Mouse (Mus musculus): ENCODE results near the gene Btbd18. TPM values are rescaled to one million over a fixed set of nuclear protein-coding genes. Genes with fewer than 3 reads are reported as not detected.

Gene Btbd18
- polyA plus RNA-seq, 1 experiment, result not detected

- no peak for DNase-seq
- TF ChIP-seq CTCF (IDR thresholded peaks at IDR 0.05; ENCODE audit: borderline replicate concordance, control insufficient read depth, extremely low read depth, insufficient read depth, low read length, poor library complexity) (no peak), POLR2A (IDR thresholded peaks at IDR 0.05; ENCODE audit: control insufficient read depth, extremely low read depth, insufficient read depth, low read length, poor library complexity) (no peak)
- no peaks in the 10 kb centered on the region for H3K36me3 ChIP-seq (ENCODE audit: control insufficient read depth, insufficient read depth, low read length)
- no peak overlapping the region for H3K27ac ChIP-seq (ENCODE audit: control insufficient read depth, insufficient read depth, low read length)
- WGBS, result 20% methylated on average over 3 of the region's 3 CpGs
- H3K4me3 ChIP-seq (ENCODE audit: control insufficient read depth, insufficient read depth, low read length), result no peak overlapping the region
- H3K27me3 ChIP-seq (ENCODE audit: control insufficient read depth, insufficient read depth, low read length), result no peaks in the 10 kb centered on the region
- no peaks in the 10 kb centered on the region for H3K4me1 ChIP-seq (replicated peaks; ENCODE audit: control insufficient read depth, insufficient read depth, low read length)
These were observed 35.3 kb upstream of the Btbd18 start for GRCm38 (mm10) chr2:84623428-84624119.

DNA sequence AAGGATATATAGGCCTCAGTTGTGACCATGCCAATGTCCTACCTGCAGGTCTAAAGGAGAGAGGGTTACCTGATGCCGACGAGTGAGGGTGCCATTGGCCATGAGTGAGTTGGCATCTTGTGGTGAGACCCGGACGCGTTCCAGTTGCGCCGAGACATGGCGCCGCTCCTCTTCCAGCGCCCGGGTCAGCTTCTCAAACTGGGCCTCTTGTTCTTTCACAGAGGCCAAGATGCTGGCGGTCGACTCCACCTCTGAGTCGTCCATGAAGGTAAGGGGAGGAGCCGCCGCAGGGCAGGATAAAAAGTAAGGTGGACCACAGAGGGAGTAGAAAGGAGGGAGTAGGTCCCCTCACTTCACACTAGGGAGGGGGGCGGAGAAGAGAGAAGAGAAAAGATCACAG lies 34.7 kb upstream of the Btbd18 start:
- Histone ChIP-seq H3K27ac (ENCODE audit: control insufficient read depth, insufficient read depth, low read length) (no peak overlapping the region), H3K36me3 (ENCODE audit: control insufficient read depth, insufficient read depth, low read length) (no peaks in the 10 kb centered on the region), H3K4me1 (replicated peaks; ENCODE audit: control insufficient read depth, insufficient read depth, low read length) (no peaks in the 10 kb centered on the region), H3K4me3 (ENCODE audit: control insufficient read depth, insufficient read depth, low read length) (no peak overlapping the region), H3K27me3 (ENCODE audit: control insufficient read depth, insufficient read depth, low read length) (no peaks in the 10 kb centered on the region)
- no peak for TF ChIP-seq CTCF (IDR thresholded peaks at IDR 0.05; ENCODE audit: borderline replicate concordance, control insufficient read depth, extremely low read depth, insufficient read depth, low read length, poor library complexity)
- TF ChIP-seq POLR2A (IDR thresholded peaks at IDR 0.05; ENCODE audit: control insufficient read depth, extremely low read depth, insufficient read depth, low read length, poor library complexity), result no peak
- WGBS, result 95% methylated on average over 17 of the region's 17 CpGs
- DNase-seq, result no peak

GRCm38 (mm10) chr2:84626366-84626975 lies 32.4 kb upstream of the Btbd18 start:
- no peak overlapping the region for H3K27ac ChIP-seq (ENCODE audit: control insufficient read depth, insufficient read depth, low read length)
- H3K4me3 ChIP-seq (ENCODE audit: control insufficient read depth, insufficient read depth, low read length), result no peak overlapping the region
- no peaks in the 10 kb centered on the region for H3K27me3 ChIP-seq (ENCODE audit: control insufficient read depth, insufficient read depth, low read length)
- 87% methylated on average over 7 of the region's 7 CpGs for WGBS
- H3K4me1 ChIP-seq (replicated peaks; ENCODE audit: control insufficient read depth, insufficient read depth, low read length), result no peaks in the 10 kb centered on the region
- no peak for DNase-seq
- H3K36me3 ChIP-seq (ENCODE audit: control insufficient read depth, insufficient read depth, low read length), result no peaks in the 10 kb centered on the region
- TF ChIP-seq POLR2A (IDR thresholded peaks at IDR 0.05; ENCODE audit: control insufficient read depth, extremely low read depth, insufficient read depth, low read length, poor library complexity), result no peak
- no peak for TF ChIP-seq CTCF (IDR thresholded peaks at IDR 0.05; ENCODE audit: borderline replicate concordance, control insufficient read depth, extremely low read depth, insufficient read depth, low read length, poor library complexity)

DNA sequence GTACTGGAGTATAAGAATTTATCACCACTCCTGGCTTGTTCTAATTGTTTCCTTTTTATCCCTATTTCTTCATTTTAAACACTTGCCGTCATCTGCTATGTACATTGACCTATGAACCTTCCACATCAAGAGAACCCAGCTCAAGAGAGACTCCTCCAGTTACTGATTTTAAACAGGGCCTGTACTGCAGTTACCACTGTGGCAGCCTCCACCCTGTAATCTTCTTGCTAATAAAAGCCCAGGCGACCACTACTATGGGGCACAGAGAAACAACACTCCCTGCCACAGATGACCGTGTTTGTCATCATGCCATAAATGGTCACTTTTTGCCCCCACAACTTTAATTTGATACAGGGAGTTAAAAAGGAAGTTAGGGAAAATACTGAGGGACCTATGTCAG lies 31.8 kb upstream of the Btbd18 start:
- Histone ChIP-seq H3K4me1 (replicated peaks; ENCODE audit: control insufficient read depth, insufficient read depth, low read length) (no peaks in the 10 kb centered on the region), H3K27me3 (ENCODE audit: control insufficient read depth, insufficient read depth, low read length) (no peaks in the 10 kb centered on the region), H3K4me3 (ENCODE audit: control insufficient read depth, insufficient read depth, low read length) (no peak overlapping the region), H3K27ac (ENCODE audit: control insufficient read depth, insufficient read depth, low read length) (no peak overlapping the region), H3K36me3 (ENCODE audit: control insufficient read depth, insufficient read depth, low read length) (no peaks in the 10 kb centered on the region)
- TF ChIP-seq CTCF (IDR thresholded peaks at IDR 0.05; ENCODE audit: borderline replicate concordance, control insufficient read depth, extremely low read depth, insufficient read depth, low read length, poor library complexity) (no peak), POLR2A (IDR thresholded peaks at IDR 0.05; ENCODE audit: control insufficient read depth, extremely low read depth, insufficient read depth, low read length, poor library complexity) (no peak)
- 92% methylated on average over 3 of the region's 3 CpGs for WGBS
- DNase-seq, result no peak

DNA sequence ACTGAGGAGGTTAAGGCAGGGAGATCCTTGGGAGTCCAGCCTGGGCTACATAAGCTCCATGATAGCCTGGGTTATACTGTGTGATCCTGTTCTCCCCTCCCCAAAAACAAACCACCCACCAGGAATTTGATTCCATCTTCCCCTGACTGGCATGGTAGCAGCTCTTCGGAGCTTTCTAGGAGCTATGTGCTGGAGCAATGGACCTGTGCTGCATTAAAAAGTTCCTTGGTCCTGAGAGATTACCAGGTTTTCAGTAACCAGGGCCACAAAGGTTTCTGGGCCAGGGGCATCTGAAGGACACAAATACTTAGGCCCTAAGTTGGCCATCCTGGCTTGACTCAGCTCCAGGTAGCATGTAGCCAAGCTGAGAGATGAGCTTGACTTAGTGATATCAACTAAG lies 26.9 kb upstream of the Btbd18 start:
- 96% methylated on average over 1 of the region's 1 CpGs for WGBS
- Histone ChIP-seq H3K36me3 (ENCODE audit: control insufficient read depth, insufficient read depth, low read length) (no peaks in the 10 kb centered on the region), H3K27me3 (ENCODE audit: control insufficient read depth, insufficient read depth, low read length) (no peaks in the 10 kb centered on the region), H3K4me3 (ENCODE audit: control insufficient read depth, insufficient read depth, low read length) (no peak overlapping the region), H3K27ac (ENCODE audit: control insufficient read depth, insufficient read depth, low read length) (no peak overlapping the region), H3K4me1 (replicated peaks; ENCODE audit: control insufficient read depth, insufficient read depth, low read length) (peaks cover 4% of the 10 kb centered on the region)
- TF ChIP-seq POLR2A (IDR thresholded peaks at IDR 0.05; ENCODE audit: control insufficient read depth, extremely low read depth, insufficient read depth, low read length, poor library complexity), result no peak
- TF ChIP-seq CTCF (IDR thresholded peaks at IDR 0.05; ENCODE audit: borderline replicate concordance, control insufficient read depth, extremely low read depth, insufficient read depth, low read length, poor library complexity), result no peak
- no peak for DNase-seq

GRCm38 (mm10) chr2:84632999-84633398 lies 25.9 kb upstream of the Btbd18 start:
- no peak for DNase-seq
- WGBS, result 9% methylated on average over 3 of the region's 3 CpGs
- Histone ChIP-seq H3K4me1 (replicated peaks; ENCODE audit: control insufficient read depth, insufficient read depth, low read length) (peaks cover 4% of the 10 kb centered on the region), H3K27me3 (ENCODE audit: control insufficient read depth, insufficient read depth, low read length) (no peaks in the 10 kb centered on the region), H3K27ac (ENCODE audit: control insufficient read depth, insufficient read depth, low read length) (no peak overlapping the region; the same call in 1 of the 2 replicates), H3K4me3 (ENCODE audit: control insufficient read depth, insufficient read depth, low read length) (no peak overlapping the region), H3K36me3 (ENCODE audit: control insufficient read depth, insufficient read depth, low read length) (no peaks in the 10 kb centered on the region)
- TF ChIP-seq CTCF (IDR thresholded peaks at IDR 0.05; ENCODE audit: borderline replicate concordance, control insufficient read depth, extremely low read depth, insufficient read depth, low read length, poor library complexity) (no peak), POLR2A (IDR thresholded peaks at IDR 0.05; ENCODE audit: control insufficient read depth, extremely low read depth, insufficient read depth, low read length, poor library complexity) (no peak)
